Mouse (Mus musculus) ovary, postnatal 14 days (tissue): Measurements from ENCODE around the gene Zfp964.
"Not testable (repeated sequence)": the region's sequence is repeated elsewhere in the genome, so short reads cannot be mapped to it uniquely, and the experiment has no call there.

Source experiments
- DNase-seq: peaks from one replicate; pipeline ENCODE4 v3.0.0; 2022; ENCODE audit warnings: low spot score

Gene Zfp964

GRCm38 (mm10) chr8:69654358-69654981, at the start of gene Zfp964:
Gene Zfp964, plus strand, starts transcription at chr8:69654479.
- DNase-seq: peak; percentile 83

- DNase-seq: no peak
Measured at GRCm38 (mm10) chr8:69614687-69615086, 39.6 kb upstream of the Zfp964 start.

GRCm38 (mm10) chr8:69618078-69618477, 36.2 kb upstream of the Zfp964 start:
- no peak for DNase-seq

GRCm38 (mm10) chr8:69625095-69625789, 29.0 kb upstream of the Zfp964 start, which contains the start of gene Zfp868:
Gene Zfp868, minus strand, starts transcription at chr8:69625548.
- peak; percentile 98 for DNase-seq

GRCm38 (mm10) chr8:69653808-69654357, 396 bp upstream of the Zfp964 start:
- DNase-seq: no peak

- DNase-seq: no peak
Measured at GRCm38 (mm10) chr8:69661294-69661693, 7.0 kb downstream of the Zfp964 start.

GRCm38 (mm10) chr8:69665051-69665450, 10.8 kb downstream of the Zfp964 start:
- not testable (repeated sequence) for DNase-seq

GRCm38 (mm10) chr8:69701810-69702209, 47.5 kb downstream of the Zfp964 start:
- DNase-seq: no peak

- not testable (repeated sequence) for DNase-seq
Measured at GRCm38 (mm10) chr8:69710624-69711023, 56.3 kb downstream of the Zfp964 start, which contains the start of gene Zfp869. Gene Zfp869, minus strand, starts transcription at chr8:69710724.

- no peak for DNase-seq
Measured at GRCm38 (mm10) chr8:69713516-69713915, 59.2 kb downstream of the Zfp964 start.

- DNase-seq: no peak
Measured at GRCm38 (mm10) chr8:69715366-69715765, 61.1 kb downstream of the Zfp964 start.
